Mouse (Mus musculus): Measurements from ENCODE around the gene Esf1. TPM values are rescaled to one million over a fixed set of nuclear protein-coding genes. Genes with fewer than 3 reads are reported as not detected.
"Not testable (repeated sequence)": the region's sequence is repeated elsewhere in the genome, so short reads cannot be mapped to it uniquely, and the experiment has no call there.

Gene Esf1
- polyA plus RNA-seq, 1 experiment: 16.7 TPM

- H3K27ac ChIP-seq (ENCODE audit: insufficient read depth, low read depth, low read length): no peak overlapping the region
Measured at GRCm38 (mm10) chr2:140099971-140100370, 70.4 kb downstream of the Esf1 start.

GRCm38 (mm10) chr2:140097131-140097591, 73.2 kb downstream of the Esf1 start:
- H3K4me3 ChIP-seq (ENCODE audit: insufficient read depth, low read length): no peak overlapping the region
- no peak overlapping the region for H3K27ac ChIP-seq (ENCODE audit: insufficient read depth, low read depth, low read length)
- H3K4me1 ChIP-seq (ENCODE audit: control insufficient read depth, insufficient read depth, low read length): no peaks in the 10 kb centered on the region
- TF ChIP-seq CTCF (IDR thresholded peaks at IDR 0.05; ENCODE audit: low read depth, low read length) (no peak), POLR2A (IDR thresholded peaks at IDR 0.05; ENCODE audit: borderline replicate concordance, low read depth, low read length) (no peak)

More at GRCm38 (mm10) chr2:140099971-140100370, 70.4 kb downstream of the Esf1 start:
- H3K4me1 ChIP-seq (ENCODE audit: control insufficient read depth, insufficient read depth, low read length): no peaks in the 10 kb centered on the region
- no peak overlapping the region for H3K4me3 ChIP-seq (ENCODE audit: insufficient read depth, low read length)
- no peak for TF ChIP-seq CTCF (IDR thresholded peaks at IDR 0.05; ENCODE audit: low read depth, low read length)
- TF ChIP-seq POLR2A (IDR thresholded peaks at IDR 0.05; ENCODE audit: borderline replicate concordance, low read depth, low read length): no peak

- H3K4me1 ChIP-seq (ENCODE audit: control insufficient read depth, insufficient read depth, low read length): no peaks in the 10 kb centered on the region
- TF ChIP-seq CTCF (IDR thresholded peaks at IDR 0.05; ENCODE audit: low read depth, low read length) (no peak), POLR2A (IDR thresholded peaks at IDR 0.05; ENCODE audit: borderline replicate concordance, low read depth, low read length) (no peak)
- no peak overlapping the region for H3K27ac ChIP-seq (ENCODE audit: insufficient read depth, low read depth, low read length)
- H3K4me3 ChIP-seq (ENCODE audit: insufficient read depth, low read length): no peak overlapping the region
Measured at GRCm38 (mm10) chr2:140096034-140096433, 74.3 kb downstream of the Esf1 start.

GRCm38 (mm10) chr2:140093433-140093832, 76.9 kb downstream of the Esf1 start:
- TF ChIP-seq CTCF (IDR thresholded peaks at IDR 0.05; ENCODE audit: low read depth, low read length) (no peak), POLR2A (IDR thresholded peaks at IDR 0.05; ENCODE audit: borderline replicate concordance, low read depth, low read length) (no peak)
- no peaks in the 10 kb centered on the region for H3K4me1 ChIP-seq (ENCODE audit: control insufficient read depth, insufficient read depth, low read length)
- no peak overlapping the region for H3K4me3 ChIP-seq (ENCODE audit: insufficient read depth, low read length)
- H3K27ac ChIP-seq (ENCODE audit: insufficient read depth, low read depth, low read length): no peak overlapping the region

- peaks cover 8% of the 10 kb centered on the region for H3K4me1 ChIP-seq (ENCODE audit: control insufficient read depth, insufficient read depth, low read length)
- TF ChIP-seq CTCF (IDR thresholded peaks at IDR 0.05; ENCODE audit: low read depth, low read length): no peak
- TF ChIP-seq POLR2A (IDR thresholded peaks at IDR 0.05; ENCODE audit: borderline replicate concordance, low read depth, low read length): no peak
- no peak overlapping the region for H3K4me3 ChIP-seq (ENCODE audit: insufficient read depth, low read length)
- no peak overlapping the region for H3K27ac ChIP-seq (ENCODE audit: insufficient read depth, low read depth, low read length)
Measured at GRCm38 (mm10) chr2:140084245-140084644, 86.1 kb downstream of the Esf1 start.

DNA sequence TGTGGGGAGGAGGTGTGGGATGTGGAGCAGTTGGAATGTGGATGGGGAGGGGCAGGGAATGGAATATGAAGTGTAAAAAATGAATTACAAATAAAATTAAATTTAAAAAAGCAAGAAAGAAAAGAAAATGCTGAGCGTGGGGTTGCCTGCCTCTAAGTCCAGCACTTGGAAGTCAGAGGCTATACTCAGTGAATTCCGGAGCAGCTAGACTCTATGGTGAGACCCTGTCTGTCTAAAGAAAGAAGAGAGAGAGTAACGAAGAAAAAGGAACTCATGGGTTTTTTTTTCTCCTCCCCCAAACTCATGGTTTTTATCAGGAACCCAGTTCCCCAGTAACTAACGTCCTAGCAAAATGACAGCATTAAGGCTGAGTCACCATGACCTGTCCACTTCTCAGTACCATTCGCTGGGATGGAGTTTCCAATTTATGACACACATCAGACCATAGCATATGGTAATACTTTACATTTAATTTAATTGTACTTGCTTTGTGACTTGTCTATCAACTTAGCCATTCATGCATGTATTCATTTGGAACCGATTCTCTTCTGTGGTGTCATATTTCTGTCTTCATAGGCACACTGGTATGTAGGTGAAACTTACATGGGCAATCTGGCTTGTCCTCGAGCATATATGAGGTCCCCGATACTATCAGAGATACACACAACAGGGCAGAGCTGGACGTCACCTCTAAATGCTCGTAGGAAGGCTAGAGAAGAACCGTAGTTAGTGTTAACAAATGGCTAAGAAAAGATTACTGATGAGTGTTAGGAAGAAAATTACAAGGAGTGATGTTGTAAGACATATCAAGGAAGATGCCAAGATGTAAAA, 89.4 kb downstream of the Esf1 start:
- Histone ChIP-seq H3K4me1 (ENCODE audit: control insufficient read depth, insufficient read depth, low read length) (peaks cover 8% of the 10 kb centered on the region), H3K27ac (ENCODE audit: insufficient read depth, low read depth, low read length) (no peak overlapping the region), H3K4me3 (ENCODE audit: insufficient read depth, low read length) (no peak overlapping the region)
- TF ChIP-seq CTCF (IDR thresholded peaks at IDR 0.05; ENCODE audit: low read depth, low read length): no peak
- no peak for TF ChIP-seq POLR2A (IDR thresholded peaks at IDR 0.05; ENCODE audit: borderline replicate concordance, low read depth, low read length)

DNA sequence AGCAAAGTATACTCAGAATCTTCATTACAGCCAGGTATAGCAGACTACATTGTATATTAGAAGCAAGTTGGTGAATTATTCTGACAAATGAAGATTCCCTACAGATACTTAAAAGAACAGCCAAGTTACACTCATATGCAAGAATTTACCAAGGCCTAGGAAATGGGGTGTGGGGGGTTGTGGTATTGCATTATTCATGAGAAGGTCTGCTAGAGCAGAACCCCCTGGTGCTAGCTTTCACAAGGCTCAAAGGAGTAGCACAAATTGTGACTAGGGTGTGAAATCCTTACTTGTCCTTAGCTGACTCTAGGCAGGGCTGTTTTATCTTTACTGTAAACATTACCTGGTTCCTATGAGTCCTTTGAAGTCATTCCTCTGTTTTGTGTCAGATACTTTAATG, 91.1 kb downstream of the Esf1 start:
- H3K4me1 ChIP-seq (ENCODE audit: control insufficient read depth, insufficient read depth, low read length); H3K27ac ChIP-seq (ENCODE audit: insufficient read depth, low read depth, low read length); H3K4me3 ChIP-seq (ENCODE audit: insufficient read depth, low read length): not testable (repeated sequence)

- H3K27ac ChIP-seq (ENCODE audit: insufficient read depth, low read depth, low read length): no peak overlapping the region
- H3K4me3 ChIP-seq (ENCODE audit: insufficient read depth, low read length): no peak overlapping the region
- no peak for TF ChIP-seq CTCF (IDR thresholded peaks at IDR 0.05; ENCODE audit: low read depth, low read length)
- no peak for TF ChIP-seq POLR2A (IDR thresholded peaks at IDR 0.05; ENCODE audit: borderline replicate concordance, low read depth, low read length)
- H3K4me1 ChIP-seq (ENCODE audit: control insufficient read depth, insufficient read depth, low read length): peaks cover 8% of the 10 kb centered on the region
Measured at GRCm38 (mm10) chr2:140078600-140079280, 91.6 kb downstream of the Esf1 start.

GRCm38 (mm10) chr2:140077476-140077875, 92.9 kb downstream of the Esf1 start:
- no peak for TF ChIP-seq CTCF (IDR thresholded peaks at IDR 0.05; ENCODE audit: low read depth, low read length)
- no peak for TF ChIP-seq POLR2A (IDR thresholded peaks at IDR 0.05; ENCODE audit: borderline replicate concordance, low read depth, low read length)
- Histone ChIP-seq H3K4me1 (ENCODE audit: control insufficient read depth, insufficient read depth, low read length) (peaks cover 8% of the 10 kb centered on the region), H3K4me3 (ENCODE audit: insufficient read depth, low read length) (no peak overlapping the region), H3K27ac (ENCODE audit: insufficient read depth, low read depth, low read length) (no peak overlapping the region)

GRCm38 (mm10) chr2:140075150-140075549, 95.2 kb downstream of the Esf1 start:
- Histone ChIP-seq H3K27ac (ENCODE audit: insufficient read depth, low read depth, low read length) (no peak overlapping the region), H3K4me1 (ENCODE audit: control insufficient read depth, insufficient read depth, low read length) (no peaks in the 10 kb centered on the region), H3K4me3 (ENCODE audit: insufficient read depth, low read length) (no peak overlapping the region)
- TF ChIP-seq POLR2A (IDR thresholded peaks at IDR 0.05; ENCODE audit: borderline replicate concordance, low read depth, low read length) (no peak), CTCF (IDR thresholded peaks at IDR 0.05; ENCODE audit: low read depth, low read length) (no peak)

Other genes with a start within 250 kb of the Esf1 start
- 2.9 and 4.6 TPM in 2 replicates for gene Tasp1, start 103.8 kb downstream of the Esf1 start, polyA plus RNA-seq (2012; ENCODE audit: insufficient read depth, insufficient read length, missing spikeins)
- gene Gm17374, start 18.5 kb downstream of the Esf1 start, polyA plus RNA-seq (2012; ENCODE audit: insufficient read depth, insufficient read length, missing spikeins): not detected in 2 replicates
- gene Ndufaf5, start 85 bp upstream of the Esf1 start, polyA plus RNA-seq (2012; ENCODE audit: insufficient read depth, insufficient read length, missing spikeins): 7.4 and 10.4 TPM in 2 replicates
- gene Sel1l2, start 219.1 kb upstream of the Esf1 start, polyA plus RNA-seq (2012; ENCODE audit: insufficient read depth, insufficient read length, missing spikeins): not detected in 2 replicates
- 1.9 and 3.0 TPM in 2 replicates for gene Macrod2, start 224.7 kb upstream of the Esf1 start, polyA plus RNA-seq (2012; ENCODE audit: insufficient read depth, insufficient read length, missing spikeins)